Mouse (Mus musculus): ENCODE data around the gene Gimap9. TPM values are rescaled to one million over a fixed set of nuclear protein-coding genes. Genes with fewer than 3 reads are reported as not detected.

The Gimap9 gene
- polyA plus RNA-seq, 1 experiment from 2014 or later, result 2.2 TPM

- Histone ChIP-seq H3K4me1 (no peaks in the 10 kb centered on the region), H3K36me3 (no peaks in the 10 kb centered on the region), H3K9ac (no peak overlapping the region), H3K9me3 (no peaks in the 10 kb centered on the region), H3K4me3 (no peak overlapping the region), H3K27ac (no peak overlapping the region), H3K4me2 (replicated peaks) (no peak overlapping the region), H3K27me3 (replicated peaks) (no peaks in the 10 kb centered on the region)
- 83% methylated on average over 2 of the region's 2 CpGs for WGBS
- ATAC-seq (ENCODE audit: low FRiP score, low read depth), result no peak
Observed at GRCm38 (mm10) chr6:48638553-48638952, 37.4 kb upstream of the Gimap9 start.

GRCm38 (mm10) chr6:48641391-48641790 is 34.5 kb upstream of the Gimap9 start:
- Histone ChIP-seq H3K9ac (no peak overlapping the region), H3K9me3 (no peaks in the 10 kb centered on the region), H3K4me3 (no peak overlapping the region), H3K36me3 (no peaks in the 10 kb centered on the region), H3K4me2 (replicated peaks) (no peak overlapping the region), H3K4me1 (no peaks in the 10 kb centered on the region), H3K27ac (no peak overlapping the region), H3K27me3 (replicated peaks) (no peaks in the 10 kb centered on the region)
- ATAC-seq (ENCODE audit: low FRiP score, low read depth), result no peak
- 78% methylated on average over 6 of the region's 6 CpGs for WGBS

GRCm38 (mm10) chr6:48642764-48643292 is 33.1 kb upstream of the Gimap9 start:
- ATAC-seq (ENCODE audit: low FRiP score, low read depth), result 0 out of 2 replicates have a peak, but pooled peaks have one; percentile 56
- whole genome bisulfite sequencing, result 21% methylated on average over 4 of the region's 4 CpGs
- no peak overlapping the region for H3K4me2 ChIP-seq (replicated peaks)

GRCm38 (mm10) chr6:48645660-48646308 is 30.1 kb upstream of the Gimap9 start:
- Histone ChIP-seq H3K36me3 (no peaks in the 10 kb centered on the region), H3K27me3 (replicated peaks) (no peaks in the 10 kb centered on the region), H3K4me2 (replicated peaks) (no peak overlapping the region), H3K27ac (no peak overlapping the region), H3K9me3 (no peaks in the 10 kb centered on the region), H3K4me3 (no peak overlapping the region), H3K9ac (no peak overlapping the region), H3K4me1 (no peaks in the 10 kb centered on the region)
- ATAC-seq (ENCODE audit: low FRiP score, low read depth), result 0 out of 2 replicates have a peak, but pooled peaks have one; percentile 33
- 18% methylated on average over 12 of the region's 12 CpGs for WGBS

More at GRCm38 (mm10) chr6:48642764-48643292, 33.1 kb upstream of the Gimap9 start:
- no peaks in the 10 kb centered on the region for H3K9me3 ChIP-seq
- no peak overlapping the region for H3K27ac ChIP-seq
- H3K36me3 ChIP-seq, result no peaks in the 10 kb centered on the region
- H3K27me3 ChIP-seq (replicated peaks), result no peaks in the 10 kb centered on the region
- H3K9ac ChIP-seq, result no peak overlapping the region
- H3K4me3 ChIP-seq, result no peak overlapping the region
- no peaks in the 10 kb centered on the region for H3K4me1 ChIP-seq

- Histone ChIP-seq H3K4me1 (no peaks in the 10 kb centered on the region), H3K36me3 (no peaks in the 10 kb centered on the region), H3K4me2 (replicated peaks) (no peak overlapping the region), H3K27ac (no peak overlapping the region), H3K9ac (no peak overlapping the region), H3K9me3 (no peaks in the 10 kb centered on the region), H3K4me3 (no peak overlapping the region), H3K27me3 (replicated peaks) (no peaks in the 10 kb centered on the region)
- no peak for ATAC-seq (ENCODE audit: low FRiP score, low read depth)
- WGBS, result 82% methylated on average over 4 of the region's 4 CpGs
Observed at GRCm38 (mm10) chr6:48646309-48646690, 29.6 kb upstream of the Gimap9 start.

- ATAC-seq (ENCODE audit: low FRiP score, low read depth), result no peak
Observed at GRCm38 (mm10) chr6:48646995-48647394, 28.9 kb upstream of the Gimap9 start, which contains the start of gene Gimap8. Gene Gimap8, plus strand, starts transcription at chr6:48647234.

GRCm38 (mm10) chr6:48647611-48648010 is 28.3 kb upstream of the Gimap9 start:
- H3K4me2 ChIP-seq (replicated peaks), result no peak overlapping the region
- no peaks in the 10 kb centered on the region for H3K27me3 ChIP-seq (replicated peaks)
- H3K9ac ChIP-seq, result no peak overlapping the region
- no peak overlapping the region for H3K27ac ChIP-seq
- ATAC-seq (ENCODE audit: low FRiP score, low read depth), result no peak
- H3K4me1 ChIP-seq, result no peaks in the 10 kb centered on the region
- H3K9me3 ChIP-seq, result no peaks in the 10 kb centered on the region
- H3K4me3 ChIP-seq, result no peak overlapping the region
- WGBS, result 92% methylated on average over 2 of the region's 2 CpGs
- no peaks in the 10 kb centered on the region for H3K36me3 ChIP-seq

More at GRCm38 (mm10) chr6:48646995-48647394, 28.9 kb upstream of the Gimap9 start, which contains the start of gene Gimap8:
- H3K4me3 ChIP-seq, result no peak within 1 kb of the TSS
- 47% methylated on average over 3 of the region's 3 CpGs for WGBS
- no peaks in the 10 kb centered on the region for H3K27me3 ChIP-seq (replicated peaks)
- no peak within 1 kb of the TSS for H3K4me2 ChIP-seq (replicated peaks)
- no peak within 1 kb of the TSS for H3K27ac ChIP-seq
- H3K36me3 ChIP-seq, result no peaks in the 10 kb centered on the region
- no peaks in the 10 kb centered on the region for H3K9me3 ChIP-seq
- H3K9ac ChIP-seq, result no peak within 1 kb of the TSS
- H3K4me1 ChIP-seq, result no peaks in the 10 kb centered on the region

- no peak for ATAC-seq (ENCODE audit: low FRiP score, low read depth)
- Histone ChIP-seq H3K4me3 (no peak overlapping the region), H3K27me3 (replicated peaks) (no peaks in the 10 kb centered on the region), H3K4me1 (no peaks in the 10 kb centered on the region), H3K4me2 (replicated peaks) (no peak overlapping the region), H3K27ac (no peak overlapping the region), H3K9ac (no peak overlapping the region), H3K36me3 (no peaks in the 10 kb centered on the region), H3K9me3 (no peaks in the 10 kb centered on the region)
- WGBS, result 85% methylated on average over 4 of the region's 4 CpGs
Observed at GRCm38 (mm10) chr6:48648779-48649178, 27.1 kb upstream of the Gimap9 start.

- ATAC-seq (ENCODE audit: low FRiP score, low read depth), result no peak
- Histone ChIP-seq H3K9ac (no peak overlapping the region), H3K27me3 (replicated peaks) (no peaks in the 10 kb centered on the region), H3K9me3 (no peaks in the 10 kb centered on the region), H3K4me3 (no peak overlapping the region), H3K4me2 (replicated peaks) (no peak overlapping the region), H3K27ac (no peak overlapping the region), H3K4me1 (no peaks in the 10 kb centered on the region), H3K36me3 (no peaks in the 10 kb centered on the region)
- WGBS, result 90% methylated on average over 9 of the region's 9 CpGs
Observed at GRCm38 (mm10) chr6:48650041-48650440, 25.9 kb upstream of the Gimap9 start.

- no peak for ATAC-seq (ENCODE audit: low FRiP score, low read depth)
- no peaks in the 10 kb centered on the region for H3K27me3 ChIP-seq (replicated peaks)
- no peak overlapping the region for H3K27ac ChIP-seq
- no peaks in the 10 kb centered on the region for H3K36me3 ChIP-seq
- H3K9me3 ChIP-seq, result no peaks in the 10 kb centered on the region
- H3K4me1 ChIP-seq, result no peaks in the 10 kb centered on the region
- H3K4me3 ChIP-seq, result no peak overlapping the region
- H3K4me2 ChIP-seq (replicated peaks), result no peak overlapping the region
- H3K9ac ChIP-seq, result no peak overlapping the region
- 86% methylated on average over 5 of the region's 5 CpGs for WGBS
Observed at GRCm38 (mm10) chr6:48658721-48659120, 17.2 kb upstream of the Gimap9 start.

GRCm38 (mm10) chr6:48664750-48665149 is 11.2 kb upstream of the Gimap9 start:
- Histone ChIP-seq H3K4me3 (no peak overlapping the region), H3K9ac (no peak overlapping the region), H3K36me3 (no peaks in the 10 kb centered on the region), H3K4me2 (replicated peaks) (no peak overlapping the region), H3K27ac (no peak overlapping the region), H3K9me3 (no peaks in the 10 kb centered on the region), H3K4me1 (no peaks in the 10 kb centered on the region), H3K27me3 (replicated peaks) (no peaks in the 10 kb centered on the region)
- no peak for ATAC-seq (ENCODE audit: low FRiP score, low read depth)
- WGBS, result 94% methylated on average over 4 of the region's 4 CpGs

GRCm38 (mm10) chr6:48665471-48665870 is 10.5 kb upstream of the Gimap9 start:
- Histone ChIP-seq H3K27me3 (replicated peaks) (no peaks in the 10 kb centered on the region), H3K9ac (no peak overlapping the region), H3K4me2 (replicated peaks) (no peak overlapping the region), H3K36me3 (no peaks in the 10 kb centered on the region), H3K9me3 (no peaks in the 10 kb centered on the region), H3K4me3 (no peak overlapping the region), H3K27ac (no peak overlapping the region), H3K4me1 (no peaks in the 10 kb centered on the region)
- WGBS, result 94% methylated on average over 9 of the region's 9 CpGs
- no peak for ATAC-seq (ENCODE audit: low FRiP score, low read depth)

GRCm38 (mm10) chr6:48666159-48666586 is 9.8 kb upstream of the Gimap9 start:
- WGBS, result 60% methylated on average over 7 of the region's 7 CpGs
- no peak for ATAC-seq (ENCODE audit: low FRiP score, low read depth)
- no peak overlapping the region for H3K4me2 ChIP-seq (replicated peaks)
- no peaks in the 10 kb centered on the region for H3K4me1 ChIP-seq
- H3K36me3 ChIP-seq, result no peaks in the 10 kb centered on the region
- no peak overlapping the region for H3K9ac ChIP-seq
- no peaks in the 10 kb centered on the region for H3K27me3 ChIP-seq (replicated peaks)
- H3K27ac ChIP-seq, result no peak overlapping the region
- no peak overlapping the region for H3K4me3 ChIP-seq
- H3K9me3 ChIP-seq, result no peaks in the 10 kb centered on the region

All from neural tube, embryonic 12.5 days (tissue).